Mouse (Mus musculus) activated CD4-positive, CD25-positive, alpha-beta regulatory T cell, adult 4 months (primary cell): ENCODE results near the gene Vmn1r143. TPM values are rescaled to one million over a fixed set of nuclear protein-coding genes. Genes with fewer than 3 reads are reported as not detected.
"Not testable (repeated sequence)": the region's sequence is repeated elsewhere in the genome, so short reads cannot be mapped to it uniquely, and the experiment has no call there.

Experiments
- ATAC-seq: one replicate; pipeline ENCODE4 v1.8.0; 2017
- polyA plus RNA-seq, 2 experiments: library from polyadenylated mRNA; unstranded; fragments of 100-300 nt; shearing (Covaris generic); gene quantifications; one replicate each; pipeline ENCODE4 v1.2.1; 2017

Vmn1r143 gene
- polyA plus RNA-seq = not detected

DNA sequence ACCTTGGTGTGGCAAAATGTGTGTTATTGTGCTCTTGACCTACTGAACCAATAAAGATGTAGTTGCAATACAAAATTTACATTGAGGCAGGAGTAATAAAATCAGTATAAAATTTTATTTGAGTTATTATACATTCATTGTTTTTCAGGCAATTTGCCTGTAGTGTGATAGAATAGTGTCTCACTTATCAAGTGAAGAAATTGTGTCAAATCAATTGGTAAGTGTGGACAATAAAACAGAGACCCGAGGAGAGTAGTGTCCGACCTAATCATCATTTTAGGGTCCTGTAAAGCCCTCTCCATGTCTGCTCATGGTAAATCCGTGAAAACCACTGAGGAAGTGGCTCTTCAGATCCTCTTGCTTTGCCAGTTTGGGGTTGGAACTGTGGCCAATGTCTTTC lies at the start of gene Vmn1r143:
Gene Vmn1r143, plus strand, starts transcription at position 301 of the 400 bp plus-strand sequence.
- ATAC-seq = not testable (repeated sequence)

- not testable (repeated sequence) for ATAC-seq
Observed at GRCm38 (mm10) chr7:22163935-22164334, 25.2 kb upstream of the Vmn1r143 start, which contains the start of gene Vmn1r142. Gene Vmn1r142 (minus strand): TSS chr7:22164035.

DNA sequence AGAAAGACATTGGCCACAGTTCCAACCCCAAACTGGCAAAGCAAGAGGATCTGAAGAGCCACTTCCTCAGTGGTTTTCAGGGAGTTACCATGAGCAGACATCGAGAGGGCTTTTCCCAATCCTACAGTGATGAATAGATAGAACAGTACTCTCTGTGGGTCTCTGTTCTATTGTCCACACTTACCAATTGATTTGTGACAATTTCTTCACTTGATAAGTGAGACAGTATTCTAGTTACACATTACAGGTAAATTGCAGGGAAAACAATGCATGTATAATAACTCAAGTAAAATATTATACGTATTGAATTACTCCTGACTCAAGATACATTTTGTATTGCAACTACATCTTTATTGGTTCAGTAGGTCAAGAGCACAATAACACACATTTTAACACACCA lies 12.0 kb downstream of the Vmn1r143 start, which contains the start of gene Gm8653:
Gene Gm8653, minus strand, starts transcription at position 101 of the 400 bp plus-strand sequence.
- not testable (repeated sequence) for ATAC-seq

GRCm38 (mm10) chr7:22229384-22229783 lies 40.2 kb downstream of the Vmn1r143 start, which contains the start of gene Gm8453:
Gene Gm8453 (minus strand): TSS chr7:22229484.
- ATAC-seq = not testable (repeated sequence)

Other genes starting within 250 kb of the Vmn1r143 start
- not detected for gene Vmn1r137, start 194.8 kb upstream of the Vmn1r143 start, polyA plus RNA-seq
- gene Vmn1r138, start 160.5 kb upstream of the Vmn1r143 start, polyA plus RNA-seq = not detected
- not detected for gene Gm6176, start 133.1 kb upstream of the Vmn1r143 start, polyA plus RNA-seq
- not detected for gene Vmn1r139, start 120.3 kb upstream of the Vmn1r143 start, polyA plus RNA-seq
- not detected for gene Gm16451, start 71.1 kb upstream of the Vmn1r143 start, polyA plus RNA-seq
- not detected for gene Gm10666, start 54.6 kb upstream of the Vmn1r143 start, polyA plus RNA-seq
- gene Vmn1r142, start 25.3 kb upstream of the Vmn1r143 start, polyA plus RNA-seq = not detected
- gene Gm8653, start 11.9 kb downstream of the Vmn1r143 start, polyA plus RNA-seq = not detected
- not detected for gene Gm8453, start 40.1 kb downstream of the Vmn1r143 start, polyA plus RNA-seq
- gene Gm4187, start 140.3 kb downstream of the Vmn1r143 start, polyA plus RNA-seq = not detected
- gene Gm8660, start 181.7 kb downstream of the Vmn1r143 start, polyA plus RNA-seq = not detected
- gene Vmn1r148, start 224.2 kb downstream of the Vmn1r143 start, polyA plus RNA-seq = not detected
- not detected for gene Vmn1r149, start 248.9 kb downstream of the Vmn1r143 start, polyA plus RNA-seq